Mouse (Mus musculus) embryonic fibroblast, embryonic 13.5 days (primary cell): Measurements from ENCODE around the gene Pnmt.

Source experiments
- CTCF ChIP-seq: IDR thresholded peaks from 2 replicates; pipeline ENCODE4 v1.5.1; 2011; ENCODE audit warnings: mild to moderate bottlenecking, control low read depth, low read length, moderate library complexity, borderline replicate concordance; ENCODE audit not compliant: insufficient read depth
- POLR2A ChIP-seq: IDR thresholded peaks from 2 replicates; pipeline ENCODE4 v1.6.1; 2011; ENCODE audit warnings: low read depth, mild to moderate bottlenecking, control low read depth, low read length, moderate library complexity

DNA sequence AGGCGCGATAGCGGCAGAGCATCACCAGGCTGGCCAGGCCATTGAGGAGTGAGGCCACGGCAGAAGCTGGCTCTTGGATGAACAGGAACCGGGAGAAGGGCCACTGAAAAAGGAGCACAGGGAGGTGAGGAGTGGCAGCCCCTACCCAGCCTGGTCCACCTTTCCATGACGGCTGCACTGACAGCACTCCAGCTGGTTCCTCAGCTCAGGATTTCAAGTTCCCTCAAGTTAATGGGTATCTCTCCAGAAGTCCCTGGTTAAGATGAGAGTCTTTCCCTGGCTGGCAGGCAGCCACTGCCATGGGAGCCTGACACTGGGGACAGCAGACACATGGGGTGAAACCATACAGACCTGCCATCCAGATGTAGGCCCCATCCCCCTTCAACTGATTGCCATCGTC is 11.7 kb downstream of the Pnmt start:
- no peak for TF ChIP-seq CTCF
- TF ChIP-seq POLR2A: no peak
